Mouse (Mus musculus): ENCODE results near the gene Camkmt. TPM values are rescaled to one million over a fixed set of nuclear protein-coding genes. Genes with fewer than 3 reads are reported as not detected.
A peak's percentile ranks its signal among the peaks of the same experiment; 100 is the strongest.

The Camkmt gene
- polyA plus RNA-seq, 1 experiment, result 4.8 TPM

DNA sequence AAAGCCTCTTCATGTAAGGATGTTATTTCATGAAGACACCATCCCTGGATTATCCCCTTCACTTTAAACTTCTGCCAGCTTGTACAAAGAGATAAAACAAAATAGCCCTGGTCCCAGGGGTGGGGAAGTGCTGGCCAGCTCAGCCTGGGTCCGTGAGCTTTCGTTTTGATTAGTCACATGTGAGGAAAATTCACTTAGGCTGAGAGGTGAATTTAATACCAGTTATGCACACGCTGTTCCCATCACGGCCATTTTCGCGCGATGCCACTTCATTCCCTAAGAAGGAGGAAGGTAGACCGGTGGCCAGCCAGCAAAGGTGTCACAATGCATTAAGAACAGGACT, 284.5 kb downstream of the Camkmt start:
- Histone ChIP-seq H3K27me3 (ENCODE audit: control insufficient read depth, insufficient read depth, low read length) (no peaks in the 10 kb centered on the region), H3K27ac (ENCODE audit: control insufficient read depth, insufficient read depth, low read depth, low read length) (no peak overlapping the region), H3K4me3 (ENCODE audit: control insufficient read depth, low read depth, low read length) (no peak overlapping the region), H3K36me3 (ENCODE audit: control insufficient read depth, insufficient read depth, low read length) (no peaks in the 10 kb centered on the region), H3K4me1 (ENCODE audit: control insufficient read depth, insufficient read depth, low read length) (no peaks in the 10 kb centered on the region; the same call in 1 of the 2 replicates)
- TF ChIP-seq POLR2A (IDR thresholded peaks at IDR 0.05; ENCODE audit: control insufficient read depth, low read depth, low read length), result no peak
- TF ChIP-seq CTCF (IDR thresholded peaks at IDR 0.05; ENCODE audit: control insufficient read depth, insufficient read depth, insufficient replicate concordance, low read depth, low read length), result no peak

DNA sequence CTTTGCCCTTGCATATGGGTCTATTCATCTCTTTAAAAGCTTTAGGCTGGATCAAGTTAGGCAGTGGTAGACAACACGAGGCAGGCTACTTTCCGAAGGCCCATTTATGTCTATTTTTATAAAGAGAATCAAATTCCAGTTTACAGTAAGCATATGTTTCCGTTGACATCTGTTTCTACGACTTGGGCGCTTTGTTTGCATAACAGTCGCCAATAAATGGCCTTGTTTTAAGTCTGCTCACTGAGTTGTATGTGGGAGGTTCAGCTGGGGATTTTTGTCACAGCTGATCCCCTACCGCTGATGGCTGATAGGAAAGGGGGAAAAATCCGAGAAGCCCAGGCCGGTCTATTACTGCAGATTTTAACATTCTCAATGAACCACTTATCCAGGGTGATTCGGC, 285.2 kb downstream of the Camkmt start:
- Histone ChIP-seq H3K4me1 (ENCODE audit: control insufficient read depth, insufficient read depth, low read length) (no peaks in the 10 kb centered on the region; the same call in 1 of the 2 replicates), H3K4me3 (ENCODE audit: control insufficient read depth, low read depth, low read length) (no peak overlapping the region), H3K27ac (ENCODE audit: control insufficient read depth, insufficient read depth, low read depth, low read length) (no peak overlapping the region), H3K27me3 (ENCODE audit: control insufficient read depth, insufficient read depth, low read length) (no peaks in the 10 kb centered on the region), H3K36me3 (ENCODE audit: control insufficient read depth, insufficient read depth, low read length) (no peaks in the 10 kb centered on the region)
- TF ChIP-seq POLR2A (IDR thresholded peaks at IDR 0.05; ENCODE audit: control insufficient read depth, low read depth, low read length) (no peak), CTCF (IDR thresholded peaks at IDR 0.05; ENCODE audit: control insufficient read depth, insufficient read depth, insufficient replicate concordance, low read depth, low read length) (no peak)

DNA sequence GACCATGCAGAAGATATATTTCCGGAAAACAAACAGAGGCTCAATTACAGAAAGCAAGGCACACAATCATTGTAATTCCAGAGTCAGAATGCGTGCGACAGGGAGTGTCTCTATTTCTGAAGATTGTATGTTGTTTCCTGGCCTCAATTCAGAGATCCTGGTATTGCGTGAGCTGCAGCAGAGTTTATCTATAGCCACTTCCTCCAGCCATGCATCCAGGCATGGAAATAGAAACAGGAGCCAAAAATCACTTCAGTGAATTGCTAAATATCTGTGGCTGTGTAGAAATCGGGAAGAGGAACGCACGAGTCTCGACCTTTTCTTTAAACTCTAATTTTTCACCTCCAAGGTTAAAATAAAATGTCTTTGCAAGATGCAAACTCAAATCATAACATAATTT, 287.1 kb downstream of the Camkmt start:
- no peaks in the 10 kb centered on the region; the same call in 1 of the 2 replicates for H3K4me1 ChIP-seq (ENCODE audit: control insufficient read depth, insufficient read depth, low read length)
- no peak overlapping the region for H3K4me3 ChIP-seq (ENCODE audit: control insufficient read depth, low read depth, low read length)
- no peaks in the 10 kb centered on the region for H3K36me3 ChIP-seq (ENCODE audit: control insufficient read depth, insufficient read depth, low read length)
- H3K27ac ChIP-seq (ENCODE audit: control insufficient read depth, insufficient read depth, low read depth, low read length), result no peak overlapping the region
- no peaks in the 10 kb centered on the region for H3K27me3 ChIP-seq (ENCODE audit: control insufficient read depth, insufficient read depth, low read length)
- TF ChIP-seq POLR2A (IDR thresholded peaks at IDR 0.05; ENCODE audit: control insufficient read depth, low read depth, low read length) (no peak), CTCF (IDR thresholded peaks at IDR 0.05; ENCODE audit: control insufficient read depth, insufficient read depth, insufficient replicate concordance, low read depth, low read length) (no peak)

DNA sequence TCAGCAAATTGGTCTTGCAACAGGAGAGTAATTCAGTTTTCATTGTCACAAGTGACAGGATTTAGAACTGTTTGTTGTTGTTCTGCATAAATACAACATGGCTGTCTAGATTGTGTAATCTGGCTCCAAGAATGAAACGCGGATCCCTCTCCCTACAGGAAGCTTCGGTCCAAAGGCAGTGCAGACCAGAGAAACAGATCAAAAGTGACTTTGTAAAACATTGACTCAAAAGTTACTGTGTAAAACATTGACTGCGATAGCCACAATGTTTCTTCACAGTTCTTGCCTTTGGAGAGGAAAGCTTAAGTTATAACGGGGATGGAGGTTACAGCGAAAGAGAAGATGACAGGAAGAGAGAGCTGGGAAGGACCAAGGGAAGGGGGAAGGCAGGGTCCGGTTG, 288.7 kb downstream of the Camkmt start:
- TF ChIP-seq CTCF (IDR thresholded peaks at IDR 0.05; ENCODE audit: control insufficient read depth, insufficient read depth, insufficient replicate concordance, low read depth, low read length), result no peak
- TF ChIP-seq POLR2A (IDR thresholded peaks at IDR 0.05; ENCODE audit: control insufficient read depth, low read depth, low read length), result no peak
- H3K36me3 ChIP-seq (ENCODE audit: control insufficient read depth, insufficient read depth, low read length), result no peaks in the 10 kb centered on the region
- no peak overlapping the region for H3K27ac ChIP-seq (ENCODE audit: control insufficient read depth, insufficient read depth, low read depth, low read length)

DNA sequence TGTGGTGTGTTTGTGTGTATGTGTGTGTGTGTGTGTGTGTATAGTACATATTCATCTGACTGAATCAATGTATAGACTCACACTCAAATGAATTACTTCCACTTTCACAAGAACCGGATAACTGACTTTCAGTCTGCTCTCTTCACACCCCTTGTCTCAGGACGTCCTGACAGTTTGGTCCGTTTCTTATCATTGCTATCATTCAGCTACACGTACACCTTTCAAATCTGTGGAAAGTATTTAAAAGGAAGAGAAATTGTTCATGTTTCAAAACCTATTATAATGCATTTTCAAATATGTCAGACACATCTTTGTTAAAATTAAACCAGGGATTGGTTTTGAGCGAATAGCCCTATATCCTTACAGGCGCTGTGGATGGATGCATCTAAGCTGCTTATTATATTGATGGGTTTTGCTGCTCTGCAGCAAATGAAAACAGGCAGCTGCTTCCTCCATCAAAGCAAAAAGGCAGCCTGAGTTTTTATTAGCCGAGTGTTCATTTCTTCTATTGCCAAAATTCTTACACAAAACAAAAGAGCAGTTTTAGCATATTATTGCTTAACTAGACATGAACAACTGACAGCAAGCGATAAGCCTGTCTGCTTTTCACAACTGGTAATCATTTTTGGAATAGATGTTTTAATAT, 291.3 kb downstream of the Camkmt start:
- Histone ChIP-seq H3K36me3 (ENCODE audit: control insufficient read depth, insufficient read depth, low read length) (no peaks in the 10 kb centered on the region), H3K27me3 (ENCODE audit: control insufficient read depth, insufficient read depth, low read length) (no peaks in the 10 kb centered on the region), H3K27ac (ENCODE audit: control insufficient read depth, insufficient read depth, low read depth, low read length) (no peak overlapping the region), H3K4me3 (ENCODE audit: control insufficient read depth, low read depth, low read length) (no peak overlapping the region), H3K4me1 (ENCODE audit: control insufficient read depth, insufficient read depth, low read length) (no peaks in the 10 kb centered on the region; the same call in 1 of the 2 replicates)
- no peak for TF ChIP-seq POLR2A (IDR thresholded peaks at IDR 0.05; ENCODE audit: control insufficient read depth, low read depth, low read length)
- TF ChIP-seq CTCF (IDR thresholded peaks at IDR 0.05; ENCODE audit: control insufficient read depth, insufficient read depth, insufficient replicate concordance, low read depth, low read length), result no peak

More for the DNA sequence above, 288.7 kb downstream of the Camkmt start:
- H3K27me3 ChIP-seq (ENCODE audit: control insufficient read depth, insufficient read depth, low read length), result no peaks in the 10 kb centered on the region
- H3K4me3 ChIP-seq (ENCODE audit: control insufficient read depth, low read depth, low read length), result no peak overlapping the region
- no peaks in the 10 kb centered on the region; the same call in 1 of the 2 replicates for H3K4me1 ChIP-seq (ENCODE audit: control insufficient read depth, insufficient read depth, low read length)

DNA sequence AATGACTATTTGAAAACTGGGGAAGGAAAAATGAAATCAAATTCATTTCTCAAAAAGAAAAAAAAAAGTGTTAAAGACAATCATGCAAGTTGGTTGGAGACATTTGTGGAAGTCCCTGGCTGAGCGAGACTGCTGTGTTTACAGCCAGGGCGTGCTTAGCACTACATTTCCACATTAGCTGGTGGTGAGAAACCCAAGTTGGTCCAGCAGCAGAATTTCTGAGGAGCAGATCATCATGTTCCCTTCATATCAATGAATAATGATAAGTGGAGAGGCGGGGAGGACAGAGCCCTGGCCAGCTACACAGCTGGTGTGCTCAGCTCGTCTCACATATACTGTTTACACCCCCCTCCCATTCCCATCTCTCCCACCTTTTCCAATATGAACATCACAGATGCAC, 292.0 kb downstream of the Camkmt start:
- Histone ChIP-seq H3K27ac (ENCODE audit: control insufficient read depth, insufficient read depth, low read depth, low read length) (peak overlapping the region; percentile 12; the same call in 1 of the 2 replicates), H3K36me3 (ENCODE audit: control insufficient read depth, insufficient read depth, low read length) (no peaks in the 10 kb centered on the region), H3K4me1 (ENCODE audit: control insufficient read depth, insufficient read depth, low read length) (no peaks in the 10 kb centered on the region; the same call in 1 of the 2 replicates), H3K27me3 (ENCODE audit: control insufficient read depth, insufficient read depth, low read length) (no peaks in the 10 kb centered on the region), H3K4me3 (ENCODE audit: control insufficient read depth, low read depth, low read length) (no peak overlapping the region)
- TF ChIP-seq POLR2A (IDR thresholded peaks at IDR 0.05; ENCODE audit: control insufficient read depth, low read depth, low read length), result no peak

DNA sequence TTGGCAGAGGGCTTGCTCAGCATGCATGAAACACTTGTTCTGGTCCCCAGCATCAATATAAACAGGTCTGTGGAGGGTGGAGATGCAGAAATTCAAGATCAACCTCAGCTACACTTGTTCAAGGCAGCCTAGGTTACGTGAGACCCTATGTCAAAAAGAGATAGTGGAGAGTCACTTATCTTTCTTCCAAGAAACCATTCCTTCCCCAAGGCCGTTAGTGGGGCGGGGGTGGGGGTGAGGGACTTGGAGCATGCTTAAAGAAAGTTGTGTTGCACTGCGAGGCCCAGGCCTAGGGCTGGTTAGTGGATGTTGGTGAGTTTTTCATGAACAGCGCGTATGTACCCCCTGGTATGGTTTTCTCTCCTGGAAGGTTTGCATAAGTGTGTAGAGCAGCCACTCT, 292.6 kb downstream of the Camkmt start:
- Histone ChIP-seq H3K4me3 (ENCODE audit: control insufficient read depth, low read depth, low read length) (no peak overlapping the region), H3K27me3 (ENCODE audit: control insufficient read depth, insufficient read depth, low read length) (no peaks in the 10 kb centered on the region), H3K27ac (ENCODE audit: control insufficient read depth, insufficient read depth, low read depth, low read length) (no peak overlapping the region; the same call in 1 of the 2 replicates), H3K4me1 (ENCODE audit: control insufficient read depth, insufficient read depth, low read length) (no peaks in the 10 kb centered on the region; the same call in 1 of the 2 replicates), H3K36me3 (ENCODE audit: control insufficient read depth, insufficient read depth, low read length) (no peaks in the 10 kb centered on the region)
- TF ChIP-seq CTCF (IDR thresholded peaks at IDR 0.05; ENCODE audit: control insufficient read depth, insufficient read depth, insufficient replicate concordance, low read depth, low read length), result no peak
- no peak for TF ChIP-seq POLR2A (IDR thresholded peaks at IDR 0.05; ENCODE audit: control insufficient read depth, low read depth, low read length)
